Mouse (Mus musculus) MEL (cell line): ENCODE results near the gene Naa60.

Experiments
- CHD2 ChIP-seq: IDR thresholded peaks from 2 replicates; pipeline ENCODE4 v1.6.1; 2011; ENCODE audit warnings: low read length, improper control_type of control experiment
- CTCF ChIP-seq, 3 experiments: IDR thresholded peaks in 2 of 3; conservative IDR thresholded peaks in 1 of 3; 2 replicates each; pipeline ENCODE4 v1.5.1; 2011 to 2012; ENCODE audit warnings: low read length in 3 of 3, low read depth in 2 of 3, mild to moderate bottlenecking in 2 of 3, improper control_type of control experiment in 1 of 3, inconsistent platforms in 1 of 3, mixed read lengths in 1 of 3, moderate library complexity in 1 of 3; ENCODE audit not compliant: control insufficient read depth in 1 of 3, insufficient read depth in 1 of 3, poor library complexity in 1 of 3, severe bottlenecking in 1 of 3
- E2F4 ChIP-seq: IDR thresholded peaks from 2 replicates; pipeline ENCODE4 v1.6.1; 2011; ENCODE audit warnings: low read depth, low read length, improper control_type of control experiment, borderline replicate concordance
- EP300 ChIP-seq, 2 experiments: IDR thresholded peaks; 2 replicates each; pipeline ENCODE4 v1.6.1; 2011; ENCODE audit warnings: improper control_type of control experiment in 2 of 2, low read length in 2 of 2, low read depth in 1 of 2, mild to moderate bottlenecking in 1 of 2
- GATA1 ChIP-seq: IDR thresholded peaks from 2 replicates; pipeline ENCODE4 v1.6.1; 2011; ENCODE audit warnings: low read depth, low read length, improper control_type of control experiment
- HCFC1 ChIP-seq: IDR thresholded peaks from 2 replicates; pipeline ENCODE4 v1.6.1; 2012; ENCODE audit warnings: low read depth, mild to moderate bottlenecking, inconsistent platforms, low read length, improper control_type of control experiment, moderate library complexity
- KAT2A ChIP-seq: conservative IDR thresholded peaks from 2 replicates; pipeline ENCODE4 v1.6.1; 2012; ENCODE audit warnings: low read depth, low read length, improper control_type of control experiment, inconsistent platforms
- MAX ChIP-seq: IDR thresholded peaks from 2 replicates; pipeline ENCODE4 v1.6.1; 2011; ENCODE audit warnings: low read length, improper control_type of control experiment
- MAZ ChIP-seq: IDR thresholded peaks from 2 replicates; pipeline ENCODE4 v1.6.1; 2012; ENCODE audit warnings: low read depth, mild to moderate bottlenecking, inconsistent platforms, low read length, improper control_type of control experiment
- NRF1 ChIP-seq: IDR thresholded peaks from 2 replicates; pipeline ENCODE4 v1.6.1; 2014; ENCODE audit warnings: low read depth, mild to moderate bottlenecking, inconsistent platforms, low read length, improper control_type of control experiment, moderate library complexity; ENCODE audit not compliant: poor library complexity, insufficient read depth, severe bottlenecking
- POLR2A ChIP-seq, 2 experiments: IDR thresholded peaks; 2 replicates each; pipeline ENCODE4 v1.6.1; 2011 to 2012; ENCODE audit warnings: low read length in 2 of 2, mild to moderate bottlenecking in 2 of 2, control low read depth in 1 of 2, improper control_type of control experiment in 1 of 2, low read depth in 1 of 2, moderate library complexity in 1 of 2; ENCODE audit not compliant: control insufficient read depth in 1 of 2, insufficient read depth in 1 of 2, poor library complexity in 1 of 2
- TAL1 ChIP-seq: IDR thresholded peaks from 2 replicates; pipeline ENCODE4 v1.6.1; 2012; ENCODE audit warnings: mild to moderate bottlenecking, inconsistent platforms, low read length, moderate library complexity, mixed read lengths
- TCF12 ChIP-seq: IDR thresholded peaks from 2 replicates; pipeline ENCODE4 v1.6.1; 2014; ENCODE audit warnings: low read depth, mild to moderate bottlenecking, inconsistent platforms, low read length, improper control_type of control experiment, moderate library complexity

GRCm38 (mm10) chr16:3876346-3876745 is 4.2 kb downstream of the Naa60 start:
- TF ChIP-seq CTCF (IDR thresholded peaks at IDR 0.05 in 2 of 3, conservative IDR thresholded peaks at IDR 0.05 in 1 of 3; ENCODE audit: control insufficient read depth in 1 of 3, insufficient read depth in 1 of 3, low read depth in 2 of 3, low read length in 3 of 3, poor library complexity in 1 of 3, severe bottlenecking in 1 of 3) (no peak), CHD2 (no peak), KAT2A (no peak), EP300 (IDR thresholded peaks at IDR 0.05; ENCODE audit: low read depth in 1 of 2, low read length in 2 of 2) (no peak), MAX (no peak), TAL1 (no peak), NRF1 (no peak), HCFC1 (no peak), GATA1 (no peak), TCF12 (no peak), POLR2A (IDR thresholded peaks at IDR 0.05; ENCODE audit: control insufficient read depth in 1 of 2, insufficient read depth in 1 of 2, low read depth in 1 of 2, low read length in 2 of 2, poor library complexity in 1 of 2) (no peak), MAZ (no peak), E2F4 (no peak)
